Mouse (Mus musculus) liver, adult 2 months (tissue): ENCODE measurements around the gene Rprd1b.

ENCODE experiments used
- CTCF ChIP-seq: fragments of 200-500 bp; IDR thresholded peaks from 2 replicates; pipeline ENCODE4 v1.5.1; 2011; ENCODE audit warnings: low read depth, low read length, control low read depth
- POLR2A ChIP-seq: fragments of 200-500 bp; IDR thresholded peaks from 2 replicates; pipeline ENCODE4 v1.6.1; 2011; ENCODE audit warnings: low read length, control low read depth; ENCODE audit not compliant: insufficient read depth; ENCODE audit errors: extremely low read depth

DNA sequence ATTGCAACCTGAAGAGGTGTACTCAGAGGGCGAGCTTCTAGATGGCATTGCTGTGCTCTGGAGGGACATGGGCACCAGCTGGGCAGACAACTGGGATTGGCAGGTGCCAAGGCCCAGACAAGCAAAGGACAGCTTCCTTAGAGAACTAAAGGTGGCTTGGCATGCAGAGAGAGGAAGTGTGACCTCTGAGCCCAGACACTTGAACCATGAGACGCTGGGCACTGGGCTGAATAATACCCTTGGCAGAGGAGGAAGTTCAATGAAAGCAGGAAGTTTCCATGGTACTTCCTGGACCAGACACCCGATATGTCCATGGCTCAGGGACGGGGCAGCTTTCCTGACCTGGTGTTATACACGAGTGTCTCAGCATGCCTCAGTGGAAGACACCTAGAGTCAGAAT lies 146.1 kb downstream of the Rprd1b start:
- TF ChIP-seq CTCF (no peak), POLR2A (no peak)
